Mouse (Mus musculus) forebrain, embryonic 16.5 days (tissue): ENCODE results near the gene Map3k14. TPM values are rescaled to one million over a fixed set of nuclear protein-coding genes. Genes with fewer than 3 reads are reported as not detected.
A peak's percentile ranks its signal among the peaks of the same experiment; 100 is the strongest.

Source experiments
- ATAC-seq: fragments of 200-750 bp; cut with Nextera tagmentation; 2 replicates; pipeline ENCODE4 v1.8.0; 2017; ENCODE audit warnings: mild to moderate bottlenecking, moderate library complexity
- H3K27ac ChIP-seq: fragments of 300-500 bp; sonication (generic); 2 replicates; pipeline ENCODE4 v1.5.1; 2014; ENCODE audit warnings: low read length, control low read depth
- H3K27me3 ChIP-seq: fragments of 300-500 bp; sonication (generic); replicated peaks from 2 replicates; pipeline ENCODE4 v1.6.1; 2014; ENCODE audit warnings: low read length; ENCODE audit not compliant: control insufficient read depth, insufficient read depth
- H3K36me3 ChIP-seq: fragments of 300-500 bp; sonication (generic); 2 replicates; pipeline ENCODE4 v1.6.1; 2014; ENCODE audit not compliant: control insufficient read depth, insufficient read depth
- H3K4me1 ChIP-seq: fragments of 300-500 bp; sonication (generic); replicated peaks from 2 replicates; pipeline ENCODE4 v1.6.1; 2014; ENCODE audit warnings: low read length; ENCODE audit not compliant: control insufficient read depth, insufficient read depth
- H3K4me2 ChIP-seq: fragments of 300-500 bp; sonication (generic); 2 replicates; pipeline ENCODE4 v1.6.1; 2014; ENCODE audit warnings: mild to moderate bottlenecking, low read length, control low read depth
- H3K4me3 ChIP-seq: fragments of 300-500 bp; sonication (generic); replicated peaks from 2 replicates; pipeline ENCODE4 v1.5.1; 2014; ENCODE audit warnings: mild to moderate bottlenecking, low read length, control low read depth
- H3K9ac ChIP-seq: fragments of 300-500 bp; sonication (generic); replicated peaks from 2 replicates; pipeline ENCODE4 v1.6.1; 2014; ENCODE audit warnings: low read depth, low read length, control low read depth
- H3K9me3 ChIP-seq: fragments of 300-500 bp; sonication (generic); 2 replicates; pipeline ENCODE4 v1.6.1; 2016; ENCODE audit warnings: low read length; ENCODE audit not compliant: control insufficient read depth
- WGBS: fragments of 180-500 bp; shearing (Covaris S2); extraction: QIAGEN DNeasy Blood & Tissue Kit; methylation state at CpG from one replicate; pipeline ENCODE4 v1.1.7; 2014; 5-methylcytosine and 5-hydroxymethylcytosine counted together
- polyA plus RNA-seq: library from polyadenylated mRNA; unstranded; fragments of >200 nt; fragmentation: Nextera tagmentation; extraction: Ambion mirVana; gene quantifications from 2 replicates; pipeline ENCODE4 v1.2.1, GENCODE M21; 2015

Gene Map3k14
- polyA plus RNA-seq, 1 experiment from 2014 or later = 4.8 TPM

GRCm38 (mm10) chr11:103265211-103265610 is 2.1 kb downstream of the Map3k14 start:
- Histone ChIP-seq H3K4me1 (peaks cover 45% of the 10 kb centered on the region), H3K9me3 (no peaks in the 10 kb centered on the region), H3K4me2 (peak overlapping the region; percentile 37), H3K9ac (0 out of 2 replicates have a peak overlapping the region, but pooled peaks have one; percentile 20), H3K36me3 (no peaks in the 10 kb centered on the region), H3K27ac (no peak overlapping the region), H3K27me3 (no peaks in the 10 kb centered on the region), H3K4me3 (no peak overlapping the region)
- 32% methylated on average over 7 of the region's 7 CpGs for WGBS
- no peak for ATAC-seq

GRCm38 (mm10) chr11:103264427-103265005 is 2.8 kb downstream of the Map3k14 start:
- H3K9me3 ChIP-seq = no peaks in the 10 kb centered on the region
- no peaks in the 10 kb centered on the region for H3K36me3 ChIP-seq
- H3K4me1 ChIP-seq = peaks cover 45% of the 10 kb centered on the region
- no peak overlapping the region for H3K4me3 ChIP-seq
- 0 out of 2 replicates have a peak overlapping the region, but pooled peaks have one; percentile 3 for H3K27ac ChIP-seq
- no peak for ATAC-seq
- WGBS = 63% methylated on average over 20 of the region's 20 CpGs
- H3K27me3 ChIP-seq = no peaks in the 10 kb centered on the region
- peak overlapping the region; percentile 30 for H3K9ac ChIP-seq
- H3K4me2 ChIP-seq = peak overlapping the region; percentile 11; the same call in 1 of the 2 replicates

GRCm38 (mm10) chr11:103263551-103263950 is 3.7 kb downstream of the Map3k14 start:
- no peak for ATAC-seq
- Histone ChIP-seq H3K36me3 (no peaks in the 10 kb centered on the region), H3K9me3 (no peaks in the 10 kb centered on the region), H3K9ac (peak overlapping the region; percentile 30; the same call in 1 of the 2 replicates), H3K27ac (no peak overlapping the region), H3K27me3 (no peaks in the 10 kb centered on the region), H3K4me1 (peaks cover 44% of the 10 kb centered on the region), H3K4me3 (no peak overlapping the region), H3K4me2 (0 out of 2 replicates have a peak overlapping the region, but pooled peaks have one; percentile 5)
- 38% methylated on average over 10 of the region's 10 CpGs for WGBS

- Histone ChIP-seq H3K4me1 (peaks cover 35% of the 10 kb centered on the region), H3K27me3 (no peaks in the 10 kb centered on the region), H3K4me3 (no peak overlapping the region), H3K9me3 (no peaks in the 10 kb centered on the region), H3K27ac (no peak overlapping the region), H3K36me3 (no peaks in the 10 kb centered on the region), H3K4me2 (no peak overlapping the region), H3K9ac (no peak overlapping the region)
- ATAC-seq = no peak
- WGBS = 80% methylated on average over 20 of the region's 20 CpGs
Measured at GRCm38 (mm10) chr11:103262412-103263267, 4.6 kb downstream of the Map3k14 start.

GRCm38 (mm10) chr11:103261671-103262411 is 5.4 kb downstream of the Map3k14 start:
- H3K9me3 ChIP-seq = no peaks in the 10 kb centered on the region
- ATAC-seq = no peak
- no peak overlapping the region for H3K27ac ChIP-seq
- no peak overlapping the region for H3K4me3 ChIP-seq
- no peaks in the 10 kb centered on the region for H3K27me3 ChIP-seq
- peaks cover 35% of the 10 kb centered on the region for H3K4me1 ChIP-seq
- no peaks in the 10 kb centered on the region for H3K36me3 ChIP-seq
- H3K9ac ChIP-seq = no peak overlapping the region
- H3K4me2 ChIP-seq = no peak overlapping the region
- WGBS = 90% methylated on average over 7 of the region's 7 CpGs

- no peak overlapping the region for H3K4me3 ChIP-seq
- H3K4me1 ChIP-seq = peaks cover 27% of the 10 kb centered on the region
- 94% methylated on average over 12 of the region's 12 CpGs for WGBS
- no peak overlapping the region for H3K27ac ChIP-seq
- no peaks in the 10 kb centered on the region for H3K36me3 ChIP-seq
- no peak overlapping the region for H3K9ac ChIP-seq
- H3K4me2 ChIP-seq = no peak overlapping the region
- ATAC-seq = no peak
- H3K9me3 ChIP-seq = no peaks in the 10 kb centered on the region
- H3K27me3 ChIP-seq = no peaks in the 10 kb centered on the region
Measured at GRCm38 (mm10) chr11:103260515-103261192, 6.6 kb downstream of the Map3k14 start.

GRCm38 (mm10) chr11:103260034-103260433 is 7.2 kb downstream of the Map3k14 start:
- no peaks in the 10 kb centered on the region for H3K36me3 ChIP-seq
- no peak for ATAC-seq
- no peak overlapping the region for H3K4me2 ChIP-seq
- H3K9me3 ChIP-seq = no peaks in the 10 kb centered on the region
- H3K9ac ChIP-seq = no peak overlapping the region
- WGBS = 93% methylated on average over 5 of the region's 5 CpGs
- no peaks in the 10 kb centered on the region for H3K27me3 ChIP-seq
- peaks cover 21% of the 10 kb centered on the region for H3K4me1 ChIP-seq
- H3K27ac ChIP-seq = no peak overlapping the region
- no peak overlapping the region for H3K4me3 ChIP-seq

GRCm38 (mm10) chr11:103257938-103258481 is 9.3 kb downstream of the Map3k14 start:
- no peaks in the 10 kb centered on the region for H3K27me3 ChIP-seq
- H3K4me1 ChIP-seq = peaks cover 5% of the 10 kb centered on the region; the same call in 1 of the 2 replicates
- H3K9me3 ChIP-seq = no peaks in the 10 kb centered on the region
- 92% methylated on average over 4 of the region's 4 CpGs for WGBS
- ATAC-seq = no peak
- no peak overlapping the region for H3K9ac ChIP-seq
- no peaks in the 10 kb centered on the region for H3K36me3 ChIP-seq
- no peak overlapping the region for H3K27ac ChIP-seq
- no peak overlapping the region for H3K4me3 ChIP-seq
- H3K4me2 ChIP-seq = no peak overlapping the region
